Mouse (Mus musculus): Measurements from ENCODE around the gene Ezr.
"Not testable (repeated sequence)": the region's sequence is repeated elsewhere in the genome, so short reads cannot be mapped to it uniquely, and the experiment has no call there.

Gene Ezr

DNA sequence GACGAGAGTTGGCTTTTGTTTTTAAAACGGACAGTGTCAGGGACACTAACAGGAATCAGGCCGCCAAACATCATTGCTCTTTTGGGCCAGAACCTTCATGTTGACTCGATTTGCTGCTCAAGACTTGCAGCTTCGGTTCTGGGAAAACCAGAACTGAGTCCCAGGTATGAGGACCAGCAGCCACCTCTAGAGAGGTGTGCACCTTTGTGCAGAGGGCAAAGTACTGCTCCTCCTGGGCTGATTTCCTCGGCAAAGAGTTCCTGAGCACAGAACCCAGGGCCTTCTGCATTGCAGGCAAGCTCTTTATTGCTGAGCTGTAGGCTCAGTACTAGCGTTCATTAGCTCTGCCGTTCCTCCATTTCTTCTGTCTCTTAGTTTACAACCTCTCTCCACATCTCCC is 68.6 kb downstream of the Ezr start:
- not testable (repeated sequence) for DNase-seq (ENCODE audit: extremely low spot score, low read depth, low spot score)

DNA sequence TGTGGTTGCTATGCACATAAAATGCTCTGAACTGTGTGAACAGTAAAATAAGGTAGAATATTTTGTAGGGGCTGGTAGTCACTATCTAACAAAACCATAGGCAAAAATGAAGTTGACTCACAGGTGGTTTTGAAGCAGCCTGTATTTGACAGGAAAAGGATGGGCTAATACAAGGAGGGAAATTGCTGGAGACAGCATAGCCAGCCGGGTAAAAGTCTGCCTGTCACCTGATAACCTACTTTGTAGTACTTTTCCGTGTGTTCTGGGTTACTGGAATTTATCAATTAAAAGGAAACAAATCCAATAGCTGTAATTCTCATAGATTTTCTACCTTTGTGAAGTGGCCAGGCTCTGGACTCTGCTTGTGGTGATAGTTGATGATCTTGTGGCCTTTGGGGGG is 69.1 kb downstream of the Ezr start:
- not testable (repeated sequence) for DNase-seq (ENCODE audit: extremely low spot score, low read depth, low spot score)

DNA sequence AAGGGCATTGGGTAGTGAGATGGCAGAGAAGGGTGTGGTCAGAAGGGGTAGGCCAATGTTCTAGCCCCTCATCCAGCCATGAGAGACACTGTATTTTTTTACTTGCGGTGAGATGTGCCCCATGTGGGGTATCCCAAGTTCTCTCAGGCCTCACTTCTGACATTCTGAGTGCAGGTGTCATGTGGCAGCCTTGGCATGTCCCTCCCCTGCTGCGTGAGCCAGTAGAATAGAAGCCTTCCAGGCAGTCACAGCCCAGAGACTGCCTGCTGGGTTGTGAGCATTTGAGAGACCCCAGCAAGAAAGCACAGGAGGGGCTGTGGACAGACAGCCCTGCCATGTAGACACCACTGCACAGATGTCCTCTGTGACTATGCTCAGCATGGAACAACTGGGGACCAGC is 74.4 kb downstream of the Ezr start:
- DNase-seq (ENCODE audit: extremely low spot score, low read depth, low spot score) = not testable (repeated sequence)

DNA sequence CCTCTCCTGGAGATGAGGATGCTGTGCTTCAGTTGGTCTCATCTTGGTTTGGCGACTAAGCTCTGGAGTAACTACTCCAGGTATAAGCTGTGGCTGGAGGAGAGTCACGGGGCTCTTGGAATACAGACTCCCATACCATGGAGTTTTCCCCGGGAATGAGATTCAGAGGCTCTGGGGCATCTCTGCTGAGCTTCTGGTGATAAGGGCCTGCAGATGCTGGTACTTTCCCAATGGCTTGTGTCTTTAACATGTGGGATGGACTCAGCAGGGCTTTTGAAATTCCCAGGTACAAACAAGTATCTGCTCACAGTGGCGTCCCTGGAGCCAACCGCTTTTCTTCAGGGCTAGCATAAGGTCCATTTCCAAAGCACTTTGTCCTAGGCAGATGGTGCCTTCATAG is 75.2 kb downstream of the Ezr start:
- not testable (repeated sequence) for DNase-seq (ENCODE audit: extremely low spot score, low read depth, low spot score)

DNA sequence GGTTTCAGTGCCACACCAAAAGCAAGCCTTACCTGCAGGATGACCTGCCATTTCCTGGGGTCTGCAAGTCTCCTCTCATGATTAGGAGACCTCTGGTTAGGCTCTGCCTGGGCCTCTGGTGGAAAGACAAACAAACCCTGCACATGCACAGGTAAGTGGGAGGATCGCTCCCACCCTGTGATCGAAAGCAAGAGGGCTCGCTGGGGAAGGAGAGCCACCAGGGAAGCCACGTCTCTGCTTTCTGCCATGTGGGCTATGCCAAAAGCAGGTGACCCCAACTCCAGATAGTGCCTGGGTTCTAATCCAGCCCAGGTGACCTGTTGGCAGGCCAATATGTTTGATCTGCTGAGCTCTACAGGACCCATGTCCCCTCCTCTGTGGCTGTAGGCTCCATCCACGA is 76.1 kb downstream of the Ezr start:
- not testable (repeated sequence) for DNase-seq (ENCODE audit: extremely low spot score, low read depth, low spot score)

DNA sequence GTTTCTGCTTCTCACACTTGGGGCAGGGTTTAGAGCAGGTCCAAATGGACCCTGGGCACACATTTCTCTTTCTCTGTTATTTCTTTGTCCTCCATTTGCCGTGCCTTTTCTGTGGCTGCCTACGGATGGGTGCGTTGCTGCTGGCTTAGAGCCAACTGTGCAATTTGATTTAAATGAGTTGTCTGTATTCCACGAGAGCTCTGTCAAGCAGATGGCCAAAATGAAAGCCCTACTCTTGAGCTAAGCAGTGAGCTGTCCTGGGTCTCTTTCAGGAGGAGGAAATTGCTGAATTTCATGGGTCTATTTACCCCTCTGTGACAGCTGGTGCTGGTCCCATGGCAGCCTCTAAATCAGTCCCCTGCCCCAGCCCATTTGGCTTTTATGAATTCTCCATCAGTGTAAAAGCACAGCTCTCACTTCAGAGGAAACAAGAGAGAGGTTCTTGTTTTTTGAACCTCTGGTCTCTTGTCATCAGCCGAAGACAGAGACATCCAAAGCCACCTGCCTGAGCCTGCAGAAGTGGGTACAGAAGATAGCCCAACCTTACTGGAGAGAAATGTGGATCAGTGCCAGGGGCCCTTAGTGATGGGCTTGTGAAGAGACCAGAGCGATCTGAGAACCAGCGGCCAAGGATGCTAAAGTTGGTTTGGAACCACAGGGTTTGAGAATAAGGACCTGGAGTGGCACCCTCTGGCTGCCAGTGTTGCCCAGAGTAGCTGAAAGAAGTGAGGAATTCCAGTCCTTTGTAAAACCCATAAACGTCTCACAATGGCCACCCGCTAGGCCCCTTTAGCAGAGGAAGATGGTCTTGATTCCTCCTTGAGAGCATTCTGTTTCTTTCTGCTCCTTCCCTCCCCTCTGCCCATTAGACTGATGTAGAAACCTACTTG is 79.0 kb downstream of the Ezr start:
- DNase-seq (ENCODE audit: extremely low spot score, low read depth, low spot score) = not testable (repeated sequence)

DNA sequence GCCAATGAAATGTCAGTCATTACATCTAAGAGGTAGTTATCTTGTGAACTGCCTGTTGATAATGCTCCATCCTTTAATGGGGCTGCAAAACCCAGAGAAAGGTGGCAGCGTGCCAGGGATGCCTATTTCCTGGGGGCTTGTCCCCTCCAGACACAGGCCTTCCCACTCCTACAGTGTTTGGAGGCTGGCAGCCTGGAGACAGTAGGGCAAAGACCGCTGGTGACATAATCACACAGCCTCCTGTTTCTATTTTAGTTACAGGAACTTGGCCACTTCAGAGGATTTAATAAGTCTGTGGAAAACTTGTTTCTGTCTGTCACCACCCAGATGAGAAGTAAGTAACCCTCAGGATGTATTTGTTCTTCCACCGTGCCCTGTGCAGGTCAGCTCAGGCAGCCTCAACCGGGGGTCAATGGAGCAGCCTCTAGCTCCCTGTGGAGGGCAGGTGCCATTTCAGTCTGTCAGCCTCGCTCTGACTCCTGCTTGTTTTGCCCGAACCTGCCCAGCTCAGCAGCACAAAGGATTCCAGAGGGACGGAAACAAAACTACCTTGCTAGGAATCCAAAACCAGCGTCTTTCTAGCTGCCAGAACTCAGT is 79.9 kb downstream of the Ezr start:
- DNase-seq (ENCODE audit: extremely low spot score, low read depth, low spot score) = not testable (repeated sequence)

DNA sequence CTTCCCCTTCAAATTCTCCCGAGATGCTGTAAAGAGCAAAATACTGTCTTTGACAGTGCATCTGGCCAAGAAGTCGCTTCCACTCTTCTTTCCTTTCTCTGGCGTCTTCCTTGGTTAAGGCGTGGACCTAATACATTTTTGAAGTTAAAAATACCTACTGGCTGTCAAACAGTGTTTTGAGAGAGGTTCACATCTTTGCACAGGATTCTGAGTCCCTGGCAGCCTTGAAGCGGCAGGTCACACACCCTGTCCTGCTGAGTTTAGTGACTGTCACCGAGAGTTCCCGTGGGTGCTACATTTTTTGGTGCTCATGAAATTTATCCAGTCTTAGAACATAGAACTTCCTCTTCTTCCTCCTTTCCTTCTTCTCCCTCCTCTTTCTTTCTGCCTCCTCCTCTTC is 82.5 kb downstream of the Ezr start:
- DNase-seq (ENCODE audit: extremely low spot score, low read depth, low spot score) = not testable (repeated sequence)

DNA sequence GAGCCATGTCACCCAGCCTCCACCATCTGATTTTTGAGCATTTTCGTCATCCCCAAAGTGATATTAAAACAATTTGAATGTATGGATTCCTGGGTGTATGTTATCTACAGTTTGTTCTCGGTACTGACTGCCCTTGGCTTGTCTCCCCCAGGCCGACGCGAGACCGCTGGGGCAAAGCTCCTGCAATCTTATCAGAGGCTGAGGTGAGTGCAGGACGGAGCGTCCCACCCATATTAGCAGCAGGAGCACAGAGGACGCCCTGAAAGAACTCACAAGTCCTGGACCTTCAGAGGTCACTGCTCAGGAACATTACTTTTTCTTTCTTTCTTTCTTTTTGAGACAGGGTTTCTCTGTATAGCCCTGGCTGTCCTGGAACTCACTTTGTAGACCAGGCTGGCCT is 83.1 kb downstream of the Ezr start:
- not testable (repeated sequence) for DNase-seq (ENCODE audit: extremely low spot score, low read depth, low spot score)

DNA sequence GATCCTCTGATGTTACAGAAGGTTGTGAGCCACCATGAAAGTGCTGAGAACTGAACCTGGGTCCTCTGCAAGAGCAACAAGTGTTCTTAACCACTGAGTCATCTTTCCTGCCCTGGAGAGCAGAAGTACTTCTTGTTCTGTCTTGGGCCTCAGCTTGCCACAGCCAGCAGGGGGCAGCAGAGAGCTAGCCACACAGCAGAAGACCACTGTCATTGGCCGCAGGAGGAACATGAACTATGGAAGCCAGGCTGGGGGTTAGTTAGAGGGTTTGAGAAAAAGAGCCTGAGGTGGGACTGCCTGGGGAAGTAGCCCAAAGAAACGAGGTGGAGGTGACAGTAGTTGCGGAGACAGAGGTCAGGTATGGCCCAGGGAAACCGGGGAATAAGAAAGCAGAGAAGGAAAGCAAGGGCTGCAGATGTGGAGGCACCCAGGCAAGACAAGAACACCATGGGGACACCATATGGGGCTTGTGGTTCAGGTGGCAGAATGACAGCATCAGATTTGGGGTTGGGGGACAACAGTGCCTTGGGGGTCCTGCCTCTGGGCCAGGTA is 85.3 kb downstream of the Ezr start:
- not testable (repeated sequence) for DNase-seq (ENCODE audit: extremely low spot score, low read depth, low spot score)

DNA sequence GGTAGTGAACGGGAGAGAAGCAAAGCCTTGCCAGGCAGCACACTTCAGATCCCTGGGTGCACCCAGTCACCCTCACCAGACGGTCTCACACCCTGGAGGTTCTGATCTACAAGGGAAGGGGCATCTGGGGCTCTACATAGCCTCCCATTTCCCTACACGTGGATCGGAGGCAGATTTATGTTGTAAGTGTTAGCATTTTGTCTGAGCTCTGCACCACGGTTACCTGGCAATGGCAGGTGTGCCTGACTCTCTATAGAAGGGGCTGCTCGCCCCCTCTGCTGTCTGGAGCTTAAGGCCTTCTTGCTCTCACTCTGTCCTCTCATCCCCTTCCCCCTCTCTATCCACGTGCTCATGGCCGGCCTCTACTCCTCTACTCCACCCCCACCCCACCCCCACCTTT is 86.1 kb downstream of the Ezr start:
- not testable (repeated sequence) for DNase-seq (ENCODE audit: extremely low spot score, low read depth, low spot score)

DNA sequence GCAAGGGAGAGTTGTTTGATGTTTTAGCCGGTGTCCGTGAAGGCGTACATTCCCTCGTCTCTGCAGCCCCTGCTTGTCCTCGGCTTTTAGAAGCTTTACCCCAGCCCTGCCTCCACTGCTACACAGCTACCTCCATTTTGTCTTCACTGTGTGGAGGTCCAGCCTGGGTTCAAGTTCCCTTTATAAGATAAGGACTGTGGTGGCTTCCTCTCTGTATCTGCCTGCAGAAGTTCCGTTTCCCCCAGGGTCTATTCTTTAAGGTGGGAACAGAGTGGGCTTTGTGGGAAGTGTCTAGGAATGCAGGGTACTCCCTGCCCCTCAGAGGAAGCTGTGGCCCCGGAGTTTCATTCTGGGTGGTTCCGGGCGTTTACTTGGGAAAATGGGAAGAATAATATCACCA is 86.9 kb downstream of the Ezr start:
- not testable (repeated sequence) for DNase-seq (ENCODE audit: extremely low spot score, low read depth, low spot score)

DNA sequence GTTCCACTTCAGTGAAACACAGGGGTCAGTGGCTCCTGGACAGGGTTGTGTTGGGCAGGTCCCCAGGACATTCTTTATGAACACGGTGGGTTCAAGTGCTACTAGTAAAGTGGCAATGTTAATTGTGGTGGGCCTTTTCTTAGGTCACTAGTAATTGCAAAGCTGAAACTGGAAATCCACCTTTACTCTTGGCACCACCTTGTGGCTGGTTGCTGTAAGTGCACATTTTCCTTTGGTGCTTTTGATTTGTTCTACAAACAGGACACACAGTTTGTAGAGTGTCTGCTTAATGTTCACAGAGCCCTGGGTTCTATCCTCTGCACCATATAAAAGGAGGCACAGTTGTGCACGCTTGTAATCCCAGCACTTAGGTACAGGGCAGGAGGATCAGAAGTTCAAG is 91.0 kb downstream of the Ezr start:
- DNase-seq (ENCODE audit: extremely low spot score, low read depth, low spot score) = peak; percentile 28

DNA sequence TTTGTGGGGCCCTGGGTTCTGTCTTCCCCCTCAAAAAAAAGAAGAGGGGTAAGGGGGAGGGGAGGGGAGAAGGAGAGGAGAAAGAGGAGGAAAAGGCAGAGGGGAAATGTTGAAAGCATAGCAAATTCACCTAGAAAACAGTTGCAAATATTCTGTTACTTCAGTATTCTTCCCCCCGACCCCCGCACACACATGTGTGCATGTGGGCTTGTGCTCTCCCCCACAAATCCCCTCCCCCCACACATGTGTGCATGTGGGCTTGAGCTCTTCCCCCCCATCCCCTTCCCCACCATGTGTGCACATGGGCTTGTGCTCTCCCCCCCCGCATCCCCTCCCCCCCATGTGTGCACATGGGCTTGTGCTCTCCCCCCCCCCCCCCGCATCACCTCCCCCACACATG is 93.2 kb downstream of the Ezr start:
- DNase-seq (ENCODE audit: extremely low spot score, low read depth, low spot score) = not testable (repeated sequence)

Data from hindlimb bud, embryonic 11.5 days (tissue).